Mouse (Mus musculus) ovary, postnatal 36 days (tissue): ENCODE data around the gene Cited2.

Source experiments
- DNase-seq: peaks from one replicate; pipeline ENCODE4 v3.0.0; 2022; ENCODE audit warnings: low spot score, mixed read lengths

Gene Cited2

GRCm38 (mm10) chr10:17722653-17723410, at the start of gene Cited2:
TSS of gene Cited2 (plus strand) at chr10:17723218.
- DNase-seq, result peak; percentile 99

GRCm38 (mm10) chr10:17674454-17674853, 48.6 kb upstream of the Cited2 start:
- DNase-seq, result no peak

- DNase-seq, result no peak
These were observed 48.1 kb upstream of the Cited2 start for GRCm38 (mm10) chr10:17674869-17675268.

GRCm38 (mm10) chr10:17676464-17676863, 46.6 kb upstream of the Cited2 start:
- DNase-seq, result no peak

GRCm38 (mm10) chr10:17677308-17677707, 45.7 kb upstream of the Cited2 start:
- DNase-seq, result no peak

- no peak for DNase-seq
These were observed 42.3 kb upstream of the Cited2 start for GRCm38 (mm10) chr10:17680432-17681382.

- no peak for DNase-seq
These were observed 41.6 kb upstream of the Cited2 start for GRCm38 (mm10) chr10:17681386-17681785.

- DNase-seq, result no peak
These were observed 39.1 kb upstream of the Cited2 start for GRCm38 (mm10) chr10:17683852-17684428.

- DNase-seq, result no peak
These were observed 33.2 kb upstream of the Cited2 start for GRCm38 (mm10) chr10:17689806-17690205.

- no peak for DNase-seq
These were observed 31.3 kb upstream of the Cited2 start for GRCm38 (mm10) chr10:17691709-17692108.

- DNase-seq, result no peak
These were observed 27.2 kb upstream of the Cited2 start for GRCm38 (mm10) chr10:17695801-17696200.

GRCm38 (mm10) chr10:17697376-17698265, 25.4 kb upstream of the Cited2 start:
- no peak for DNase-seq

- DNase-seq, result no peak
These were observed 17.5 kb upstream of the Cited2 start for GRCm38 (mm10) chr10:17705466-17705973.

- no peak for DNase-seq
These were observed 12.3 kb upstream of the Cited2 start for GRCm38 (mm10) chr10:17710753-17711152.

- no peak for DNase-seq
These were observed 3.9 kb upstream of the Cited2 start for GRCm38 (mm10) chr10:17719009-17719570.

- no peak for DNase-seq
These were observed 3.4 kb upstream of the Cited2 start for GRCm38 (mm10) chr10:17719646-17720045.

GRCm38 (mm10) chr10:17720891-17721601, 2.0 kb upstream of the Cited2 start:
- DNase-seq, result no peak

- no peak for DNase-seq
These were observed 1.4 kb upstream of the Cited2 start for GRCm38 (mm10) chr10:17721602-17722121.

GRCm38 (mm10) chr10:17722158-17722557, 860 bp upstream of the Cited2 start:
- peak; percentile 95 for DNase-seq

GRCm38 (mm10) chr10:17723421-17723841, 413 bp downstream of the Cited2 start:
- DNase-seq, result no peak
